Mouse (Mus musculus) forebrain, embryonic 11.5 days (tissue): Measurements from ENCODE around the gene Srpr. TPM values are rescaled to one million over a fixed set of nuclear protein-coding genes. Genes with fewer than 3 reads are reported as not detected.

Experiments used
- ATAC-seq: fragments of 200-750 bp; cut with Nextera tagmentation; replicated peaks from 2 replicates; pipeline ENCODE4 v1.8.0; 2017; ENCODE audit warnings: moderate TSS enrichment; ENCODE audit not compliant: low FRiP score
- DNase-seq: peaks from one replicate; pipeline ENCODE4 v3.0.0-alpha.2; 2017; ENCODE audit warnings: low spot score
- H3K27ac ChIP-seq: fragments of 300-500 bp; sonication (generic); 2 replicates; pipeline ENCODE4 v1.5.1; 2014; ENCODE audit warnings: low read depth, low read length
- H3K27me3 ChIP-seq: fragments of 300-500 bp; sonication (generic); 2 replicates; pipeline ENCODE4 v1.6.1; 2014; ENCODE audit warnings: mild to moderate bottlenecking, low read length, mixed read lengths; ENCODE audit not compliant: control insufficient read depth, insufficient read depth
- H3K36me3 ChIP-seq: fragments of 300-500 bp; sonication (generic); 2 replicates; pipeline ENCODE4 v1.6.1; 2014; ENCODE audit warnings: mild to moderate bottlenecking, low read length, moderate library complexity, mixed read lengths; ENCODE audit not compliant: control insufficient read depth, insufficient read depth
- H3K4me1 ChIP-seq: fragments of 300-500 bp; sonication (generic); replicated peaks from 2 replicates; pipeline ENCODE4 v1.6.1; 2014; ENCODE audit warnings: low read length, mixed read lengths; ENCODE audit not compliant: control insufficient read depth, insufficient read depth
- H3K4me2 ChIP-seq: fragments of 300-500 bp; sonication (generic); 2 replicates; pipeline ENCODE4 v1.6.1; 2014; ENCODE audit warnings: low read depth, mild to moderate bottlenecking, low read length, moderate library complexity, mixed read lengths; ENCODE audit not compliant: severe bottlenecking
- H3K4me3 ChIP-seq: fragments of 300-500 bp; sonication (generic); 2 replicates; pipeline ENCODE4 v1.5.1; 2014; ENCODE audit warnings: low read depth, low read length
- H3K9ac ChIP-seq: fragments of 300-500 bp; sonication (generic); 2 replicates; pipeline ENCODE4 v1.6.1; 2014; ENCODE audit warnings: low read length
- H3K9me3 ChIP-seq: fragments of 300-500 bp; sonication (generic); 2 replicates; pipeline ENCODE4 v1.6.1; 2016; ENCODE audit warnings: low read length, mixed read lengths; ENCODE audit not compliant: control insufficient read depth
- WGBS: fragments of 180-500 bp; shearing (Covaris S2); extraction: QIAGEN DNeasy Blood & Tissue Kit; methylation state at CpG from one replicate; pipeline ENCODE4 v1.1.7; 2014; 5-methylcytosine and 5-hydroxymethylcytosine counted together
- polyA plus RNA-seq: library from polyadenylated mRNA; unstranded; fragments of >200 nt; fragmentation: Nextera tagmentation; extraction: Ambion mirVana; gene quantifications from 2 replicates; pipeline ENCODE4 v1.2.1, GENCODE M21; 2014

Srpr gene
- polyA plus RNA-seq, 1 experiment from 2014 or later = 89.2 TPM

DNA sequence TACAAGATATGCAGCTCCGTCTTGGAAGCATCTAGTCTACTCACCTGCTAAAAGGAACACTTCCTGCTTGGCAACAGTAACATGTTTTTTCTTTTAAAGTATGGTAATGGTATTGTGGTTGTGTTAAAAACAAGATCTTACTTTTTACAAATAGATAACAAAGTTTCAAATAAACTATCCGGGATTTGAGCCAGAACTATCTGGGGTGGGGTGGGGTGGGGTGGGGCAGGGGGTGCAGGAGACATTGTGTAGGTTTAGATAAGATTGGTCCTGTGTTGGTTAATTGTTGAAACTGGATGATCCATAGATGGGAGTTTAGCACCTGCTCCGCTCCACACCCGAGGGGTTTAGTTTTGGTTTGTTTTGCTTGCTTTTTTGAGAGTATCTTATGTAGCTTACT is 62.4 kb downstream of the Srpr start:
- no peak overlapping the region for H3K4me2 ChIP-seq
- no peak for ATAC-seq
- no peaks in the 10 kb centered on the region for H3K27me3 ChIP-seq
- H3K4me1 ChIP-seq = peaks cover 3% of the 10 kb centered on the region
- WGBS = 84% methylated on average over 4 of the region's 4 CpGs
- H3K4me3 ChIP-seq = no peak overlapping the region
- H3K27ac ChIP-seq = no peak overlapping the region
- no peak overlapping the region for H3K9ac ChIP-seq
- H3K9me3 ChIP-seq = no peaks in the 10 kb centered on the region
- no peak for DNase-seq
- no peaks in the 10 kb centered on the region for H3K36me3 ChIP-seq

DNA sequence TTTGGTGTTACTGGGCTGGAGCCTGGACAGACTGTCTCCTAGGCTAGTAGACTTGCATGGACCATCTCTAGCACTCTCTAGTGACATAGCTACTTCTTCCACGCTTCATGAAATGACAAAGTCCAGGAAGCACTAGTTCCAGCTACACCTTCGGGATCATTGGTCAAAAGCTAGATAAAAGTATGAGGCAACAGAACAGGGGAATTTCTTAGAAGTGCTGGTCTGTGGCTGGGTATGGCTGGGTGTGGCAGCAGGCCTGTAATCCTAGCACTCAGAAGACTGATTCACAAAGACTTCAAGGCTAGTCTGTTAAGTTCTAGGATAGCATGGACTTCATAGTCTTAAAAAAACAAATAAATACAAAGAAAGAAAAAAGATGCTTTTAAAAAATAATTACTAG is 63.5 kb downstream of the Srpr start:
- Histone ChIP-seq H3K36me3 (no peaks in the 10 kb centered on the region), H3K4me2 (no peak overlapping the region), H3K27ac (no peak overlapping the region), H3K27me3 (no peaks in the 10 kb centered on the region), H3K4me3 (no peak overlapping the region), H3K9ac (no peak overlapping the region), H3K9me3 (no peaks in the 10 kb centered on the region), H3K4me1 (peaks cover 3% of the 10 kb centered on the region)
- 94% methylated on average over 2 of the region's 2 CpGs for WGBS
- DNase-seq (no peak), ATAC-seq (no peak)

GRCm38 (mm10) chr9:35264509-35264908 is 64.5 kb downstream of the Srpr start:
- Histone ChIP-seq H3K4me3 (no peak overlapping the region), H3K9me3 (no peaks in the 10 kb centered on the region), H3K27me3 (no peaks in the 10 kb centered on the region), H3K27ac (no peak overlapping the region), H3K4me2 (no peak overlapping the region), H3K4me1 (peaks cover 3% of the 10 kb centered on the region), H3K36me3 (no peaks in the 10 kb centered on the region), H3K9ac (no peak overlapping the region)
- ATAC-seq (no peak), DNase-seq (no peak)
- WGBS = 88% methylated on average over 3 of the region's 3 CpGs

DNA sequence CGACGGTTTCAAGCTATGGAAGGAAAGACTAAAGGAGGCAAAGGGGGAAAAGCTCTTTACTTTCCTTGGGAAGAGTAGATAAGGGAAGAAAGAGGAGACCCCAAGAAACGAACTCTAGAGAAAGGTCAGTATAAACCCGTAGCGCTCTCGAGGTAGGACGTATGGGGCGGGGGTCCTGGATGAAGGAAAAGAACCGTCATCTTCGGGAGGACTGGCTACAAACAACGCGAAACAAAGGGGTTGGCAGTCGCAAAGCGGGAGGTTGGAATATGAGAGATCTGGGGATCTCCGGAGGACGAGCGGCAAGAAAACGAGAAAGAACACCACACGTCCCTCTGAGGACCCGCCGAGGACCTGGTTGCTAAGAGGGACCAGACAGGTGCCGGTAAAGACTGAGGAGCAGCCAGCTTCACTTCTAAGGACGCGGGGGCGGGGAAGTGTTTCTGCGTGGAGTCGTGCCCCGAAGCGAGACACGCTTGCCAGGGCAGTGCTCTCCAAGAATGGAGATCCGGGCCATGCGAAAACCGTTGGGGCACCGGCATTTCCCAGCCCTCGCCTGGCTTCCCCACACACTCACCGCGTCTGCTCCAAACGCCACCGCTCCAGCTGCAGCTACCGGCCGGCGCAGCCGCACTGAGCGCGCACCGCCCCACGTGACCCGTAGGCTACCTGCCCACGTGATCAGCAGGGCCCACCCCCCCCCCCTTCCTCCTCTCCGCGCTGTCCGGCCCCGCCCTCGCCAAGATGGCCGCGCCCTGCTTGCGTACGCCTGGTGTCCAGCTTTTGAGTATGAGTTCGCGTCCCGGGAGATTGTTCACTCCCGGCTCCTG is 67.4 kb downstream of the Srpr start, which contains the start of the genes Fam118b and Rpusd4:
Fam118b (minus strand) TSS at position 660 of the 830 bp plus-strand sequence.
Rpusd4 (plus strand) TSS at position 720 of the 830 bp plus-strand sequence.
- Histone ChIP-seq H3K36me3 (peaks cover 1% of the 10 kb centered on the region), H3K9me3 (no peaks in the 10 kb centered on the region), H3K4me3 (peak within 1 kb of the TSS; percentile 51), H3K4me2 (peak within 1 kb of the TSS; percentile 91), H3K27ac (no peak within 1 kb of the TSS), H3K4me1 (peaks cover 3% of the 10 kb centered on the region), H3K27me3 (no peaks in the 10 kb centered on the region), H3K9ac (peak within 1 kb of the TSS; percentile 74)
- DNase-seq (peak; percentile 96), ATAC-seq (peak; percentile 98)
- WGBS = under 1% methylated on average over 61 of the region's 62 CpGs

DNA sequence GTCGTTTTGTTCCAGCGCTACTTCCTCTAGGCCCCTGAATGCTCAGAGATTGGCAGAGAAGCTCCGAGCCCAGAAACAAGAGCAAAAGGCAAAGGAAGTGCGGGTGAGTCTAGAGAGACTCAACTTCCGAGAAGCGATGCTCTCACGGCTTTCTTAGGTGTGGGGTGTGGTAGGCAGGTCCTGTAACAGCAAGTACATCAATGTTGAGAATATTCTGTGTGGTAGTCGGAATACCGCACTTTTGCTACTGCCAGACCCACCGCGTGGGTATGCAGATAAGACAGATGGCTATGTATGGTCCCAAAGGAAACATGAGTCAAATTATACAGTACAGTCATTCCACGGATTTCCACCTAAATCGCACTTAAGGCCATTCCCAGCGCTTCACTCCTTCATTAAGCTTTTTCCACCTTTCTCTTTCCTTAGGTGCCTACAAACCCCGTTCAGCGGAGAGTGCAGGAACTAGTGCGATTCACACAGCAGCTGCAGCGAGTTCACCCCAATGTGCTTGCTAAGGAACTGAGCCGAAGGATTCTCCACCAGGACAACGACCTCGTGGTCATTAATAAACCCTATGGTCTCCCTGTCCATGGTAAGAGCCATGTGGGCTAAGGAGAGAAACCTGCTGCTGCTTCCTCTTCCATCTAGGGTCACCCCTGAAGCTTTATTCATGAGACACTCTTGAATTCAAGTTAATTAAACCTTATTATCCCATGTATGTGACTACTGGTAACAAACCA is 68.2 kb downstream of the Srpr start:
- Histone ChIP-seq H3K36me3 (peaks cover 7% of the 10 kb centered on the region), H3K9me3 (no peaks in the 10 kb centered on the region), H3K27ac (no peak overlapping the region), H3K4me3 (peak overlapping the region; percentile 51), H3K9ac (peak overlapping the region; percentile 74), H3K4me2 (peak overlapping the region; percentile 69), H3K27me3 (no peaks in the 10 kb centered on the region), H3K4me1 (peaks cover 3% of the 10 kb centered on the region)
- no peak for DNase-seq
- ATAC-seq = peak; percentile 68
- 2% methylated on average over 21 of the region's 21 CpGs for WGBS

GRCm38 (mm10) chr9:35277855-35278365 is 77.9 kb downstream of the Srpr start:
- DNase-seq (no peak), ATAC-seq (no peak)
- Histone ChIP-seq H3K4me2 (no peak overlapping the region), H3K27ac (no peak overlapping the region), H3K4me3 (no peak overlapping the region), H3K9ac (no peak overlapping the region), H3K27me3 (no peaks in the 10 kb centered on the region), H3K9me3 (no peaks in the 10 kb centered on the region), H3K36me3 (peaks cover under 1% of the 10 kb centered on the region; the same call in 1 of the 2 replicates), H3K4me1 (no peaks in the 10 kb centered on the region; the same call in 1 of the 2 replicates)
- 87% methylated on average over 3 of the region's 3 CpGs for WGBS

DNA sequence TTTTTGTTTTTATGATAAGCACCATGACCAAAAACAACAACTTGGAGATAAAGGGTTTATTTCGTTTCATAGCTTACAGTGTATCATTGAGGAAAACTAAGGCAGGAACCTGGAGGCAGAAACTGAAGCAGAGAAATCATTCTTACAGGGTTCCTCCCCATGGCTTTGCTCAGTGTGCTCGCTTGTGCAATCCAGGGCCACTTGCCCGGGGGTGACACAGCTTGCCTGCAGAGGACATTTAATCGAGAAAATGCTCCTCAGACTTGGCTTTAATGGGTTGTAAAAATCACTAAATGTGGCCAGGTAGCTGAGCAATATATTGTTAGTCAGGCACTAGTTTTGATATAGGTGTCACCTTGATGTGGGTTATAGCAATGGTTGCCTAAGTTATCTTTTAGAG is 78.5 kb downstream of the Srpr start:
- Histone ChIP-seq H3K9ac (no peak overlapping the region), H3K36me3 (no peaks in the 10 kb centered on the region; the same call in 1 of the 2 replicates), H3K27ac (no peak overlapping the region), H3K9me3 (no peaks in the 10 kb centered on the region), H3K4me2 (no peak overlapping the region), H3K27me3 (no peaks in the 10 kb centered on the region), H3K4me3 (no peak overlapping the region), H3K4me1 (no peaks in the 10 kb centered on the region; the same call in 1 of the 2 replicates)
- WGBS = 84% methylated on average over 4 of the region's 4 CpGs
- ATAC-seq (no peak), DNase-seq (no peak)

- H3K9me3 ChIP-seq = no peaks in the 10 kb centered on the region
- no peaks in the 10 kb centered on the region for H3K36me3 ChIP-seq
- H3K27ac ChIP-seq = no peak overlapping the region
- peak; percentile 46; the same call in 1 of the 2 replicates for ATAC-seq
- WGBS = 18% methylated on average over 5 of the region's 5 CpGs
- peak; percentile 73 for DNase-seq
- H3K9ac ChIP-seq = no peak overlapping the region
- no peaks in the 10 kb centered on the region; the same call in 1 of the 2 replicates for H3K4me1 ChIP-seq
- H3K4me3 ChIP-seq = no peak overlapping the region
- no peak overlapping the region for H3K4me2 ChIP-seq
- no peaks in the 10 kb centered on the region for H3K27me3 ChIP-seq
These were observed 82.3 kb downstream of the Srpr start for GRCm38 (mm10) chr9:35282006-35282850.
